Mouse (Mus musculus) heart, adult 8-10 months (tissue): ENCODE measurements at regions not wholly inside any gene's neighbourhood (a gene's known extent, or its start where the extent isn't known, plus 50 kb on each side); places are given as distances from the start of the nearest gene placed in this dataset.

Experiments
- DNase-seq: peaks from one replicate; pipeline ENCODE4 v3.0.0; 2022; ENCODE audit warnings: low spot score

DNA sequence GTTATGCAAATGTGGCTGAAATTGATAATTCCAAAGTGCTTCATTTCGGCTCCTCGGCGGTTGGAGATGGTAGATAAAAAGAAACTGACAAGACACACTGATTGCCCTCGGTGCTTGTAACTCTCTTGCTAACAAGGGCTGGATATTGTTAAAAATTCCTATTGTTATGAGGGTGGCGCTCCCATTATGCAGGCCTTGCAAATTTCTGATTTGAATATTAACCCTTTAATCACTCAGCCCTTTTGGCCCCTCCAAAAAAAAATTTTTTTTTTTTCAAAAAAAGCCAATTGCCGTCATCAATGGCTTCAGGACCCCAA lies 469.8 kb downstream of the Vrk1 start:
- no peak for DNase-seq

DNA sequence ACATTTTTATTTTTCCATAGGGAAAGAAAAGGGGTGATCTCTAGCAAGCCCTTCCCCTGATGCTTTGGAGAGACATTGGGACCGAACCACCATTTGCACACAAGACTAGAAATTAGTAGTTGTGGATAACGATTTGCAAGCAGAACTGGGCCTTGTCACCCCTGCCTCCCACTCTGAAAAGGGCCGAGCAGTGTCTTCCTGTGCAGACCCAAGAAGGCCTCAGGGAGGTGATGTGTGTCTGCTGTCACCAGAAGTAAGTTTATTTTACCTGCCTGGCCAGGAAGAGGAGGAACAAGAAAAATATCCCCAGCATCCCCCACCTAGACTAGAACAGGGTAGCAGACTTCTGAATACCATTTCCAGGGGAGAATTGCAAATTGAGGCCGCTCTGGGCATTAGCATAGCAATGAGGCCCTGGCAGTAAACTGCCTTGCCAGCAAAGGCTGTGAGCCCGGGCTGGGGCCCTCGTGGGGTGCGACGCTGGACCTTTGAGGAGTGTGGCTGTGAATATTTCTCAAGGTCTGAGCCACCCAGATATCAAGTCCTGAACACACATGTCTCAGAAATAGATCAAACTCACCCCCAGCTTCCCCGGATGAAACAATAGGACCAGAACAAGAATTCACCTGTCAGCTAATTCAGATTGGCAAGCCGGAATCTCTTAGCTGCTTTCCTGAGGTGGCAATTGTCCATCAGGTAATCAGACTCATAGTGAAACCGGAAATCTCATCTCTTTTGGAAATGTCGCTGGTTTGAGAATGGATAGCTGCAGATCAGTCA lies 470.4 kb downstream of the Vrk1 start:
- DNase-seq = no peak

DNA sequence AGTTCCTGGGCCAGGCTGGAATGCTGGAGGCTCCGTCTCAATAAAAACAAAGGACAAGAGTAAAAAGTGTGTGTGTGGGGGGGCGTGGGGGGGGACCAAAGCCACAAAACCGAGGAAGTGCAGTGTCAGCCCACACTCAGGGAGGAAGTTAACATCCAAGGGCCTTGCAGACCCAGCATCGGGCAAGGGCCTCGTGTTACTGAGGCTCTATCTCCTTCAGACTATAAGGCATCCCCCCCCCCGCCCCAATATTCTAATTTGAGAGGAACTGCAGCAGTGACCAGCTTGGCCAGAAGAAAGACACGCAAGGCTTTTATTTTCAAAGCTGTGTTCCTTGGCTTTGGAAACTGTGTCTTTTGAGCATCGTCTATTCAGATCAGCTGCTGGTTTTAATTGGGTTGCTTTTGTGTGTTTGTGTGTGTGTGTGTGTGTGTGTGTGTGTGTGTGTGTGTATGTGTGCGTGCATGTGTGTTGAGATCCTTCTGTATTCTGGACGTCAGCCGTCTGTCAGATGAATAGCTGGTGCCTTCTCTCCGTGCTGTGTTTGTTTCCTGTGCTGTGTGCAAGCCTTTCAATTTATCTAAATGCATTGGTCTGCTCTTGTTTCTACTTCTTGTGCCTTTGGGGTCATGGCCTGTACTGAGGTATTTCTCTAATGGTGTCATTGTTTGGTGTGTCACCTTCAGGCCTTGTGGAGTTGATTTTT lies 491.7 kb downstream of the Vrk1 start:
- DNase-seq = no peak

GRCm38 (mm10) chr12:106504285-106504684 lies 494.3 kb downstream of the Vrk1 start:
- no peak for DNase-seq

- DNase-seq = no peak
Measured at GRCm38 (mm10) chr12:106514057-106514456, 504.0 kb downstream of the Vrk1 start.

DNA sequence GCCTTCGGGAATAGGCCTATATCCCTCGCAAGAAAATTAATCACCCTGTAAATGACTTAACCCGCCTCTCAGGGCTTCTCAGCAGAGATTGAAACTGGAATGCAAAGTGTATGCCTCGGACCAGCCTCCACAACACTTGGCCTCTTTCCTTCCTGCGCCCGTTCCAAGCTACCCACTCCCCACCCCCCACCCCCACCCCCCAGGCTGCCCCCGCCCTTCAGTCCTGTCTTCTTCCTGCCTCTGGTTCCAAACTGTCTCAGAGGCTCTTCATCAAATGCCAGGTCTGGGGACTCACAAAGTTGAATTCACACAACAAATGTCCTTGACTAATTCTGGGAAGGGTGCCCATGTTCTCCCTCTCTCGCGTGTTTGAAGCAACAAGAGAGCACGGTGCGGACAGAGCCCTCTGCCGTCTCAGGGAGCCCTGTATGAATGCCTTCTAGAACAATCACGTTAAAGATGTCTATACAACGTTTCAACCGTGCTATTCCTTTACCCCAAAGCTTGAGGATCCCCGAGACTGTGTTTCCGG lies 505.3 kb downstream of the Vrk1 start:
- DNase-seq = no peak

- DNase-seq = no peak
Measured at GRCm38 (mm10) chr12:106519141-106519540, 509.1 kb downstream of the Vrk1 start.

GRCm38 (mm10) chr12:106524411-106524810 lies 514.4 kb downstream of the Vrk1 start:
- DNase-seq = no peak

- DNase-seq = no peak
Measured at GRCm38 (mm10) chr12:106527116-106527515, 517.1 kb downstream of the Vrk1 start.

- no peak for DNase-seq
Measured at GRCm38 (mm10) chr12:106527699-106528434, 517.8 kb downstream of the Vrk1 start.

GRCm38 (mm10) chr12:106528521-106528920 lies 518.5 kb downstream of the Vrk1 start:
- no peak for DNase-seq

GRCm38 (mm10) chr12:106529175-106529574 lies 519.1 kb downstream of the Vrk1 start:
- no peak for DNase-seq

DNA sequence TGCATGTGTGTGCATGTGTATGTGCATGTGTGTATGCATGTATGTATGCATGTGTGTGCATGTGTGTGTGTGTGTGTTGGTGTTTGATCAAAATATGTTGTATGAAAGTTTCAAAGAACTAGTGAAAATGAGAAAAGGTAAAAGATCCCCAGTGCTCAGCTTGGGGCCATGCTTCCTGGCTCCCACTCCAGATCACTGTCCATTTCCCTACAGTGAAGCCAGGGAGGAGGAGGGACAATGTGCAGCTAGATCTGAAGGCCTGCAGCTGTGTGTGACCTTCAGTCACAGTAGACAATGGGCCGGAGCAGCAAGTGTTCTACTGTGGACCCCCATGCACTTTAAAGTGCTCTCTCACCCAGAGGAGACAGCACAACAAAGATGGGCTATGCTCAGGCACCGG lies 525.1 kb downstream of the Vrk1 start:
- DNase-seq = no peak

DNA sequence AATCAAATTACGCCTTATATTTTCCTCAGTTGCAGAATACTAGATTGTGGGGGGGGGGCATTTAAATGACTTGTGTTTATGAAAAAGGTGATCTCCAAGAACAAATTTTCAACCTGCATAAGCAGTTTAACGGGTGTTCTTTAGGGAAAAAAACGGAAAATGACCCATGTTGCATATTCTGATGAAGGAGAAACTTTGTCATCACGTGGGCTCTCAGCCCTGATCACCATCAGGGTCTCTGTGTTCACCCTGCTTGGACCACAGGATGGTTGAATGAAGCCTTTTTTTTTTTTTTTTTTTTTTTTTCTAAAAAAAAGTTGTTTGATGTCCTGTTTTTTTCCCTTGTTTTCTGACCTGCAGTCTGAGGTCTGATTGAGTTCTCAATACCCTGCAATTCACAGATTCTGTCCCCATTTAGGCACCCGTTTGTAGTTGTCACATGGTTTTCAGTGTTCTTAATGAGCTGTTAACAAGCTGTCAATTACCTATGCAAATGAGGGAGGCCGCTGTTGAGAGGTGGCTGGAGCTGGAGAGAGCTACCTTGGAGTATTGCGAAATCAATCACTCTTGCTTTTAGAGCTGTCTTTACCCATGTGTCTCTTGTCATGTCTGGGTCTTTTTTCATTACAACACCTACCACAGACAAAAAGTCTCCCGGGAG lies 525.7 kb downstream of the Vrk1 start:
- no peak for DNase-seq

- no peak for DNase-seq
Measured at GRCm38 (mm10) chr12:106536289-106536636, 526.2 kb downstream of the Vrk1 start.

GRCm38 (mm10) chr12:106540003-106540402 lies 530.0 kb downstream of the Vrk1 start:
- no peak for DNase-seq

- no peak for DNase-seq
Measured at GRCm38 (mm10) chr12:106559566-106559965, 549.5 kb downstream of the Vrk1 start.

GRCm38 (mm10) chr12:106565263-106565681 lies 555.2 kb downstream of the Vrk1 start:
- no peak for DNase-seq

- DNase-seq = no peak
Measured at GRCm38 (mm10) chr12:106566361-106566760, 556.3 kb downstream of the Vrk1 start.

DNA sequence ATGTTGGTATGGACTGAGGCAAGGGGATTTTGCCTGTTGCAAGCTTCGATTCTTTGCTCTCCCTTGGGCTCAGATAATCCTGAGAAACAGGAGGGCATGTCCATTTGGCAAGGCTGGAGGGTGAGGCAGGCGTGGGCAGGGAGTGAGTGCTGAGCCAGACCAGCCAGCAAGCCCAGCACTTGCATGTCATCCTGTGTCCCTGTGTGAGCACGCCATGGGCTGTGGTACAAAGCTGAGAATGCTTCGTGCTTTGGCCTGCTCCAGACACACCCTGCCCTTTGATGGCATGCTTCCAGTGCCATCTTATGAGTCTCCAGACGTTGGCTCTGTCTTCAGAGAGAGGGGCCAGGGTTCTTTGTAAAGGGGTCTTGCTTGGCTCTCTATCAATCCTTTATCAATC lies 557.1 kb downstream of the Vrk1 start:
- no peak for DNase-seq

GRCm38 (mm10) chr12:106568541-106569085 lies 558.6 kb downstream of the Vrk1 start:
- DNase-seq = no peak

- DNase-seq = no peak
Measured at GRCm38 (mm10) chr12:106572956-106573355, 562.9 kb downstream of the Vrk1 start.
